Mouse (Mus musculus): ENCODE results near the gene Cdh15.

The Cdh15 gene

DNA sequence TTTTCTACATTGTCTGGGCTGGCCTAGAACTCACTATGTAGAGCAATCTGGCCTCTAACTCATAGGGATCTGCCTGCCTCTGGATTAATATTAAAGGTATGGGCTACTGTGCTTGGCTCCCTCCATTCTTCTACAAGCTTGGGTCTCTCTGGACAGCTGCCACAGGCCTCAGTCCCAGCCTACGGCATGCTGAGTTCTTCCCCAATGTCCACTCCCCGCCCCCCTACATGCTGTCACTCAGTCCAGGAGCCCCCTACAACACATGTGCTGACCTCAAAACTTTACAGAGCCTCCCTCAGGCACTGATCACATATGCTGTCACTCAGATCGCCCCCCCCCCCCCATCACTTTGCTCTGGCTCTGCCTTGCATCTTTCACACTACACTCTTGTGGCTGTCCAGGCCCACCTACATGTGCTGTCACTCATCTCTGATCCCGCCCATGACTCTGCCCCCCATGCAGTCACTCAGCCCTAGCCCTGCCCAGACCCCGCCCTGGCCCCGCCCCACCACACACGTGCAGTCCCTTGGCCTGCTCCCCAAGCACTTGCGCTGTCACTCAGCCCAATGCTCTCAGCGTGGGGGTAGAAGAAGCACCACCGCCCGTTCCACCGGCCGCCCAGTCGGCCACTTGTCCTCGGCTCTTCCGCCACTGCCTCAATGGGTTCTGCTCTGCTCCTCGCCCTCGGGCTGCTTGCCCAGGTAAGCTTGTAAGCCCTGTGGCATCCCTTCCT, at the start of gene Cdh15:
TSS of gene Cdh15 (plus strand) at position 138 of the 733 bp plus-strand sequence.
- peak; percentile 78 for DNase-seq

GRCm38 (mm10) chr8:122803906-122804761, 43.6 kb upstream of the Cdh15 start:
- no peak for DNase-seq

DNA sequence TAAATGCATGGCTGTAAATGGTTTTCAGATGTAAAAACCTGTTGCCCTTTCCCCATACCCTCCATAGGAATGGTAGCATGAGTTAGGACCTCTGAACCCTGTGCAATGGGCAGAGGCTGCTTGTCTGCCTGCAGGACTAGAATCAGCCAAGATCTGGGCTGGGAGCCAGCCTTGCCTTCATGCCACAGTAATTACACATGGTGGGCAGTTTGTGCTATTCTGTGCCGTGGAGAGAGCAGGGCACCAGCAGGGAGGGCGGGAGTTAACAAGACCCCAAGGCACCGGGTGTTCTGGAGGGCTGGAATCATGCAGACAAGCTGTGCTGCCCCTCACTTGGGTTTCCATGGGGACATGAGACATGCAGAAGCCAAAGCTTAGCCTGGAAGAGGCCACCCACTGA, 42.4 kb upstream of the Cdh15 start:
- peak; percentile 58 for DNase-seq

DNA sequence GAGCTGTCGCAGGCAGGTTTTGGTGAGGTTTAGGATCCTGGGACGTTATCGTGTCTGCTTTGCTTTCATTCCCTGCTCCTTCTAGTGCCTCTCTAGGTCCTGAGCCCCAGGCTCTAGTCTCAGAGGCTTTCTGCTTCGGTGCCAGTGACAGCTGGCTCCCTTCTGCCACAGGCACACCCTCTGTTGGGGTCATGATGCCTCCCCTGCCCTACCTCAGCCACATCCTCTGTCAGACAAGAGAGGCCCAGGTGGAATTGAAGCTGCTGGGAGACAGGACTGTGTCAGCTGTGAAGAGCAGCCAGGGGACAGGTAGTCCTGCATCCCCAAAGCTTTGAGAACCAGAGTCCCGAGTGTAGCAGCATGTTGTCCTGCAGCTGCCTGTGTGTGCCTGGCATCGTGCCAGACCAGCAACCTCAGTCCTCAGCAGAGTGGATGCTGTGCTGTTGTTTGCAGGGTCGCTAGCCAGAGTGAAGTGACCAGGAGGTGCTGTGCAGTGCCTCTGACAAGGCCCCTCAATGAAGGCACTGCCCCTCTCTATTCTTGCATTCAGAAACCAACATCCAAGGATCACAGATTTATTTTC, 40.7 kb upstream of the Cdh15 start:
- DNase-seq: no peak

- DNase-seq: no peak
Observed at GRCm38 (mm10) chr8:122807907-122808306, 39.9 kb upstream of the Cdh15 start.

DNA sequence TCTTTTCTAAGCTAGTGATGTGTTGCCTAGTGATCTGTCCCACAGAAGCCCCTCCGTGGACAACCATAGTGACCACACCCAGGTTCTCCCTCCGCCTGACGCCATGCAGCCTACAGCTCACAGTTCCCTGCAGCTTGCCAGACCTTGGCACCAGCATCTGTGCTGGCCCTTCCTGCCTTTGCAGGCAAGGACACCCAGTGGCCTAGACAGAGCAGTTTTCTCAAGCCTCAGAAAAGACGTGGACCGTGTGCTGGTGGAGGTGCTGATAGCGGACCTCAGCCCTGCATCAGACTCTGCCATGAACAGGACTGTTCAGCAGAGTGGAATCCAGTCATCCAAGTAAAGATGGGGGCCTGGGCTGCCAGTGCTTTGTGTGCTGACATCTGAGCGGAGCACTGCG, 37.4 kb upstream of the Cdh15 start:
- no peak for DNase-seq

GRCm38 (mm10) chr8:122811870-122812494, 35.8 kb upstream of the Cdh15 start:
- no peak for DNase-seq

- DNase-seq: no peak
Observed at GRCm38 (mm10) chr8:122812610-122813250, 35.0 kb upstream of the Cdh15 start.

- no peak for DNase-seq
Observed at GRCm38 (mm10) chr8:122814608-122815007, 33.2 kb upstream of the Cdh15 start.

- no peak for DNase-seq
Observed at GRCm38 (mm10) chr8:122816965-122817364, 30.8 kb upstream of the Cdh15 start.

DNA sequence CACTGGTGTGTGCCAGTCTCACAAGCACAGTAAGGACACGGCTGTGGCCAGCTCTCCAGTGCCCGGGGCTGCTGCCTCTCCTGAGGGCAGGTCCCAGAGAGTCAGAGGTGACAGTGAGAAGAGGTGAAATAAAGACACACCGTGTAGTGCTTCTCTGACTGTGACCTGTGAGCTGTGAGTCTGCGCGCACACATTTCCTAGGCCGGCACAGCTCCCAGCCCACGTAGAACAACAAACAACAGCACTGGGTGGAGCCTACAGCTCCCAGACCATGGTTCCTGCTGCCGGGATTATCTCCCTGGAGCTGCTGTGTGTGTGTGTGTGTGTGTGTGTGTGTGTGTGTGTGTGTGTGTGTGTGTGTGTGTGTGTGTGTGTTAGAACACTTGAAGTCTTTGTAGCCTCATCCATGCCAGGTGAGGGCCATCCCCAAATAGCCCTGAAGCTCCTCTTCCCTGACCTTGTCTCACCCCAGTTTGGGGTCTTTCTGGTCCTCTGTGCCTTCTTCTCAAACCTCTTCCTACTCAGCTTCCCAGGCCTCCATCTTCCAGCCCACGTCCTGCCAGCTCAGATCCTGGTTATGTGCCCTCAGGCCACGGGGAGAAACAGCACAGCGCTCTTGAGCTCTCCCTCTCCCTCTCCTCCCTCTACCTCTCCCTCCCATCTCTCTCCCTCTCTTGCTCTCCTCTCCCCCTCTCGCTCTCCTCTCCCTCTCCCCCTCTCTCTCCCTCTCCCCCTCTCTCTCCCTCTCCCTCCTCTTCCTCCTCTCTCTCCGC, 29.9 kb upstream of the Cdh15 start:
- DNase-seq: no peak

DNA sequence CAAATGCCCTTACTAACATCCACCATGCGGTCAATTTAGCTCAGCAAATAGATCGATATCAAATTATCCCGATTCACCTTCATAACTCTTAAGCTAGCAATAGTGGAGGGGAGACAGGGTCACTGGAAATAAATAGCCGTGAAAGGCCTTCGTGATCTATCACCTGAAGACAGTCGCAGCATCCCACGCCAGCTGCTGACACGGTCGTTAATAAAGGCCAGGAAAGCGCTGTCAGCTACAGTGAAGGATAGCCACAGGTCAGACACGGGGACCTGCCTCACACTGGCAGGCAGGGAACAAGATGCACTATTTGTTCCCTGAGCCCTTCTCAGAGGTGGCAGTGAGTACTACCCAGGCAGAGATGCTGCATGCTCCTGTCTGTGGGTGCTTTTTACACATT, 28.0 kb upstream of the Cdh15 start:
- no peak for DNase-seq

DNA sequence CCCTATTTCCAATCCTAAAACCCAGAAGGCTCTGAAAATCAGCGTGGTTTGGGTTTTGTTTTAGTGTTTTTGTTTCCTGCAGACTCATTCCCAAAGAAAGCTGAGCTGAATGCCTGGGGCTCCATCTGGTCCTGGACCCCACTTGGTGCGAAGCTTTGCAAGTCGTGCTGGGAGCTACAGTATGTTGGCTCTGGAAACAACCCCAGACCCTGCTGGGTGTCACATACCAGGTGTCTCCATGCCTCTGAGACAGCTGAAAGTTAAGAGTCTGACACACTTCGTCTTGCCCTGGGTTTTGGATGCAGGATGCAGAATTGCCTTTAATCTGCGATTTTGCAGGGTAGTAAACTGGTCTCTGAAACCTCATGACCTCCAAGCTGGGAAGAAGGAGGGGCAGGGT, 23.2 kb upstream of the Cdh15 start:
- peak; percentile 73 for DNase-seq

DNA sequence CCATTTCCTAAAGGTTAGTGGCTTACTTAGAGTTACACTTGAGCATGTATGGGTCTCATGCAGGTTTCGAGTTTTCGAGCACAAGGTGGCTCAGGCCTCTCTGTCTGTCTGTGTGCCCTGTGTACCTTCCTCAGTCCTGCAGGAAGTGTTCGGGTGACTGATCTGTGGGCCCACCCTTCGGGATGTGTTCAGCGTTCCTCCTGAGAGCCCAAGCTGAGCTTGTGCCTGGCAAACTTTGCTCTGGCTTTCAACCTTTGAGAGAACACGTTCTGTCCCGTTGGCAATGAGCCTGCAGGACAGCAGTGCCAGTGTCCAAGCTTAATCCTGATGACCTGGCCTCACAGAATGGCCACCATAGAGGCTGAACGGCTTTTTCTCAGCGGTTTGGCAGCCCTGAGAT, 22.8 kb upstream of the Cdh15 start:
- no peak for DNase-seq

GRCm38 (mm10) chr8:122825408-122825807, 22.4 kb upstream of the Cdh15 start:
- no peak for DNase-seq

DNA sequence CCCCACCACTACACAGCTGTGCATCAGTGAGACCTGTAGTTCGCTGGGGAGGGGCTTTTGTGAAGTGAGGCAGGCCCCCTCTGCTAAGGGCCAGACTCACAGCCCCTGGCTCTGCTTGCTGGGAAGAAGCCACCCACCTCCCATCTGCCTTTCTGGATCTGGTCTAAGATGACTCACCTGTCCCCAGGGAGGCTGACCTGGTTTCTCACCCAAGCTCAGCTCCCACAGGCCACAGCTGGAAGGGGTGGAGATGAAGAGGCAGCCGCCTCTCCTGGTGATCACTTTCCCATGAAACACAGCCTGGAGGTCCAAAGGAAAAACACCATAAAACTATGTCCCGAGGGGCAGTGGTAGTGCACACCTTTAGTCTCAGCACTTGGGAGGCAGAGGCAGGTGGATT, 18.4 kb upstream of the Cdh15 start:
- DNase-seq: no peak

DNA sequence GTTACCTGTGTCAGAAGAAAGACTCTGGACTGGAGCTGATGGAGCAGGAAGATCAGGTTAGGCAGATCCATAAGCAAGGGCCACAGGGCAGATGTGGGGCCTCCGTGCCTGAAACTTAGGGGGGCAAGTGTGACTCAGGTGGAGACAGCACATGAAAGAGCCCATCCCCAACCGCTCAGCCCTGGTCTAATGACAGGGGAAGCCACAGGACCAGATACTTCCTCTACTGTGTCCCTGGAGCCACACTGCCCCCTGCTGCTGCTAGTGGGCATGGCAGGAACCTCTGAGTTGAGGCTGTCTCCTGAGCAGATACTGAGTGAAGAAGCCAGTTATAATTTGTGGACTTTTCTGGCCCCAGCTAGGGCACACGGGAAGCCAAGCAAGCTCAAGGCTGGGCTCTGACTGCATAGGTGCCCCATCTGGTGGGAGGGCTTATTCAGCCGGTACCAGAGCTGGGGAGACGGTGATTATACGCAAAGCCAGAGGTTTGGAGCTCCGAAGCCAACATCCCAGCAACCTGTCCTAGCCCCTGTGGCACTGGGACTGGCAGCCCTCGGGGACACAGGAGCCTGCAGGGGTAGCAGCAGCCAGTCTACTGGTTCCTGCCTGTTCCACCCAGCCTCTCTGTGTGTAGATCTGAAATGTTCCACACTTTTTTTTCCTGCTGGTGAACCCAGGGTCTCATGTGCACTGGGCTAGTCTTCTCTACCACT, 17.3 kb upstream of the Cdh15 start:
- DNase-seq: peak; percentile 98

DNA sequence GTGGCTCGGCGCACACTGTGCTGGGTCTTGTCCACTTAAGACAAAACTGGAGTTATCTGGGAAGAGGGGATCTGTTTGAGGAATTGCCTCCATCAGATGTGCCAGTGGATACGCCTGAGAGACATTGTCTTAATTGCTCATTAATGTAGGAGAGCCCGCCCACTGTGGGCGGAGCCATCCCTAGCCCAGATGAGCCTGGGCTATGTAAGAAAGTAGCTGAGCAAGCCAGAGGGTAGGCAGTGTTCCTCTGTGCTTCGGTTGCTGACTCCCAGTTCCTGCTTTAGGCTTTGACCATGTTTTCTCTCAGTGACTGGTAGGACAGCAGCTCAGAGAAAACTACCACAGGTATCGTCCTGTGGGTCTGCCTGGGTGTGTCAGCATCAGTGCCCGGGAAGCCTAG, 13.3 kb upstream of the Cdh15 start:
- no peak for DNase-seq

- DNase-seq: peak; percentile 88
Observed at GRCm38 (mm10) chr8:122834971-122835370, 12.8 kb upstream of the Cdh15 start.

DNA sequence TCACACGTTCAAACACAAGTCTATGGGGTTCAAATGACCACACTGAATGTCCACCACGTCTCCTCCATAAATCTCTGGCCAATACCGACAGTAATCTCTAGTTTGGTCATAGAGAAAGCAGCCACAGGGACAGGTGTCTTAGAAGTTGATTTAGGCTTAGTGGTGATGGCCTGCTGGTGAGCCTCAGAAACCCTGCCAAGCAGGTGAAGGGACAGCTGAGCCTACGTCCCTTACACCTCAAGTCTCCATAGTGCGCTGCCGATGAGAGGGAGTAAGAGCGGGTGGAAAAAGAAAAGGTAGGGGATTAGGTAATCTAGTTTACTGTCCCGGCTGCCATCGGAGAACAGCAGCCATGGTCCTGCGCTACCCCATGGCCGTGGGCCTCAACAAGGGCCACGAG, 11.6 kb upstream of the Cdh15 start:
- no peak for DNase-seq

DNA sequence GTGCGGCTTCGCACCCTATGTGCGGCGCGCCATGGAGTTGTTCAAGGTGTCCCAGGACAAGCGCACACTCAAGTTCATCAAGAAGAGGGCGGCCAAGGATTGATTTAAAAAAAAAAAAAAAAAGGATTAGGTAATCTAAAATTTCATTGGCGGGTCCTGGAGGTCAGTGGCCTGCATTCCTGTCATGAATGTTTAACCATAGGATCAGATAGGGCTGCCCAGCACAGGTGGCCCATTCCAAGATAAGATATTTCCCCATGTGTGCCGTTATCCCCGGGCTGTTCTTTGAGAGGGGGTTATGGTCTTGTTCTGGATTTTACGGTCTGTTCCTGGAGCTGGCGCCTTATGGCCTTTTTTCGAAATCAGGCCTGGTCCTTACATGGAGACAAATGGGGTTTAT, 11.1 kb upstream of the Cdh15 start:
- DNase-seq: no peak
